Mouse (Mus musculus): ENCODE measurements around the gene Hspa5.
"Not testable (repeated sequence)": the region's sequence is repeated elsewhere in the genome, so short reads cannot be mapped to it uniquely, and the experiment has no call there.

Hspa5 gene

GRCm38 (mm10) chr2:34770951-34771350, 819 bp upstream of the Hspa5 start:
- no peak for DNase-seq (ENCODE audit: low read depth)

- peak; percentile 63 for DNase-seq (ENCODE audit: low read depth)
Observed at GRCm38 (mm10) chr2:34772252-34773235, 774 bp downstream of the Hspa5 start.

- DNase-seq (ENCODE audit: low read depth), result no peak
Observed at GRCm38 (mm10) chr2:34773673-34774072, 1.9 kb downstream of the Hspa5 start.

GRCm38 (mm10) chr2:34774493-34774892, 2.7 kb downstream of the Hspa5 start:
- no peak for DNase-seq (ENCODE audit: low read depth)

GRCm38 (mm10) chr2:34777237-34777868, 5.6 kb downstream of the Hspa5 start:
- DNase-seq (ENCODE audit: low read depth), result no peak

GRCm38 (mm10) chr2:34783064-34784020, 11.6 kb downstream of the Hspa5 start:
- no peak for DNase-seq (ENCODE audit: low read depth)

GRCm38 (mm10) chr2:34784085-34784484, 12.3 kb downstream of the Hspa5 start:
- peak; percentile 74 for DNase-seq (ENCODE audit: low read depth)

- no peak for DNase-seq (ENCODE audit: low read depth)
Observed at GRCm38 (mm10) chr2:34790282-34790681, 18.5 kb downstream of the Hspa5 start.

GRCm38 (mm10) chr2:34792543-34792942, 20.8 kb downstream of the Hspa5 start:
- DNase-seq (ENCODE audit: low read depth), result not testable (repeated sequence)

GRCm38 (mm10) chr2:34794511-34794910, 22.7 kb downstream of the Hspa5 start:
- DNase-seq (ENCODE audit: low read depth), result no peak

- no peak for DNase-seq (ENCODE audit: low read depth)
Observed at GRCm38 (mm10) chr2:34795426-34795825, 23.7 kb downstream of the Hspa5 start.

GRCm38 (mm10) chr2:34799357-34800256, 27.8 kb downstream of the Hspa5 start, which contains the start of gene Rabepk:
Gene Rabepk, minus strand, starts transcription at chr2:34799912.
- DNase-seq (ENCODE audit: low read depth), result peak; percentile 91

GRCm38 (mm10) chr2:34800371-34800770, 28.6 kb downstream of the Hspa5 start:
- DNase-seq (ENCODE audit: low read depth), result no peak

- DNase-seq (ENCODE audit: low read depth), result peak; percentile 100
Observed at GRCm38 (mm10) chr2:34801516-34802482, 30.0 kb downstream of the Hspa5 start.

GRCm38 (mm10) chr2:34802565-34803245, 30.9 kb downstream of the Hspa5 start:
- peak; percentile 54 for DNase-seq (ENCODE audit: low read depth)

- no peak for DNase-seq (ENCODE audit: low read depth)
Observed at GRCm38 (mm10) chr2:34803746-34804145, 32.0 kb downstream of the Hspa5 start.

GRCm38 (mm10) chr2:34804172-34804571, 32.4 kb downstream of the Hspa5 start:
- DNase-seq (ENCODE audit: low read depth), result no peak

- no peak for DNase-seq (ENCODE audit: low read depth)
Observed at GRCm38 (mm10) chr2:34804815-34805214, 33.0 kb downstream of the Hspa5 start.

GRCm38 (mm10) chr2:34805364-34805950, 33.7 kb downstream of the Hspa5 start:
- DNase-seq (ENCODE audit: low read depth), result no peak
